Mouse (Mus musculus) hindbrain, postnatal 0 days (tissue): ENCODE results near the gene Mad1l1. TPM values are rescaled to one million over a fixed set of nuclear protein-coding genes. Genes with fewer than 3 reads are reported as not detected.

Source experiments
- ATAC-seq: fragments of 200-750 bp; cut with Nextera tagmentation; 2 replicates; pipeline ENCODE4 v1.8.0; 2017; ENCODE audit warnings: mild to moderate bottlenecking, moderate TSS enrichment, moderate library complexity
- DNase-seq: peaks from one replicate; pipeline ENCODE4 v3.0.0-alpha.2; 2015; ENCODE audit warnings: low spot score
- H3K27ac ChIP-seq: fragments of 300-500 bp; sonication (generic); 2 replicates; pipeline ENCODE4 v1.5.1; 2014; ENCODE audit warnings: mild to moderate bottlenecking
- H3K27me3 ChIP-seq: fragments of 300-500 bp; sonication (generic); 2 replicates; pipeline ENCODE4 v1.6.1; 2014; ENCODE audit warnings: low read length, mixed read lengths; ENCODE audit not compliant: insufficient read depth
- H3K36me3 ChIP-seq: fragments of 300-500 bp; sonication (generic); 2 replicates; pipeline ENCODE4 v1.6.1; 2014; ENCODE audit warnings: low read length, mixed read lengths; ENCODE audit not compliant: insufficient read depth
- H3K4me1 ChIP-seq: fragments of 300-500 bp; sonication (generic); 2 replicates; pipeline ENCODE4 v1.6.1; 2014; ENCODE audit warnings: antibody characterized with exemption, low read length, mixed read lengths; ENCODE audit not compliant: insufficient read depth
- H3K4me2 ChIP-seq: fragments of 300-500 bp; sonication (generic); 2 replicates; pipeline ENCODE4 v1.6.1; 2014; ENCODE audit warnings: low read depth, mild to moderate bottlenecking, low read length, moderate library complexity, mixed read lengths
- H3K4me3 ChIP-seq: fragments of 300-500 bp; sonication (generic); 2 replicates; pipeline ENCODE4 v1.5.1; 2014; ENCODE audit warnings: low read length
- H3K9ac ChIP-seq: fragments of 300-500 bp; sonication (generic); replicated peaks from 2 replicates; pipeline ENCODE4 v1.6.1; 2014; ENCODE audit warnings: mild to moderate bottlenecking, low read length, moderate library complexity, mixed read lengths
- H3K9me3 ChIP-seq: fragments of 300-500 bp; sonication (generic); 2 replicates; pipeline ENCODE4 v1.6.1; 2016; ENCODE audit warnings: low read length, mixed read lengths
- CTCF ChIP-seq: IDR thresholded peaks from 2 replicates; pipeline ENCODE4 v1.5.1; 2016; ENCODE audit warnings: antibody characterized with exemption, control low read depth, low read depth
- WGBS: fragments of 180-500 bp; shearing (Covaris S2); extraction: QIAGEN DNeasy Blood & Tissue Kit; methylation state at CpG from one replicate; pipeline ENCODE4 v1.1.7; 2014; 5-methylcytosine and 5-hydroxymethylcytosine counted together
- polyA plus RNA-seq: library from polyadenylated mRNA; unstranded; fragments of >200 nt; fragmentation: Nextera tagmentation; extraction: Ambion mirVana; gene quantifications from 2 replicates; pipeline ENCODE4 v1.2.1, GENCODE M21; 2015
- total RNA-seq: library from RNA; depleted of rRNA; stranded (reverse); fragments of >200 nt; gene quantifications from 2 replicates; pipeline ENCODE4 v1.2.3, GENCODE M21; 2014

Gene Mad1l1
- total and polyA plus RNA-seq, 2 experiments from 2014 or later: 29.1 to 30.9 TPM

- Histone ChIP-seq H3K4me3 (no peak overlapping the region), H3K4me2 (no peak overlapping the region), H3K9ac (no peak overlapping the region), H3K27me3 (no peaks in the 10 kb centered on the region), H3K4me1 (no peaks in the 10 kb centered on the region), H3K27ac (no peak overlapping the region), H3K36me3 (peaks cover 24% of the 10 kb centered on the region; the same call in 1 of the 2 replicates), H3K9me3 (no peaks in the 10 kb centered on the region)
- DNase-seq (no peak), ATAC-seq (no peak)
- WGBS: 96% methylated on average over 4 of the region's 4 CpGs
- no peak for TF ChIP-seq CTCF
Observed at GRCm38 (mm10) chr5:140345244-140345643, 23.9 kb upstream of the Mad1l1 start.

- WGBS: 83% methylated on average over 4 of the region's 4 CpGs
- H3K4me2 ChIP-seq: no peak overlapping the region
- no peak for ATAC-seq
Observed at GRCm38 (mm10) chr5:140342880-140343279, 21.5 kb upstream of the Mad1l1 start.

DNA sequence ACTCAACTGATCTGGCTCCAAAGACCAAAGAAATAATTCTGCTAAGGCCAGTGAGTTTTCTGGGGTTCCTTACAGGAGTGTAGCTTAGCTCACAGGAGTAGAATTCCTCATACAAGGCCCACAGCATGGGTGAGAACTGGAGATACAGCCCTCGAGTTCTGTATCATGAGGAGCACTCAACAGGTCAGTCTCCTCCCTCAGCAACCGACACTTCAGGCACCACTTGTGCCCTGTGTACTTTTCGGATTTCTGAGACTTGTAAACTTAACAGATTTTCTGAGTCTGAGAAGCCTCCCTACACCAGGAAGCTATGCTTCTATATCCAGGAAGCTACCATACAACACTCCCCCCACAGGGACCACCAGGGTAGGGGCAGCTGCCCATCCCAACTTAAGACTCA lies 18.5 kb upstream of the Mad1l1 start:
- Histone ChIP-seq H3K9me3 (no peaks in the 10 kb centered on the region), H3K4me2 (no peak overlapping the region), H3K27me3 (no peaks in the 10 kb centered on the region), H3K9ac (no peak overlapping the region), H3K27ac (no peak overlapping the region), H3K4me3 (no peak overlapping the region), H3K4me1 (no peaks in the 10 kb centered on the region), H3K36me3 (peaks cover 14% of the 10 kb centered on the region; the same call in 1 of the 2 replicates)
- no peak for TF ChIP-seq CTCF
- ATAC-seq (no peak), DNase-seq (no peak)
- 93% methylated on average over 3 of the region's 3 CpGs for WGBS

More at GRCm38 (mm10) chr5:140342880-140343279, 21.5 kb upstream of the Mad1l1 start:
- no peak overlapping the region for H3K4me3 ChIP-seq
- DNase-seq: no peak
- no peaks in the 10 kb centered on the region for H3K9me3 ChIP-seq
- H3K27me3 ChIP-seq: no peaks in the 10 kb centered on the region
- H3K27ac ChIP-seq: no peak overlapping the region
- no peaks in the 10 kb centered on the region for H3K4me1 ChIP-seq
- peak; percentile 30; the same call in 1 of the 2 replicates for TF ChIP-seq CTCF
- H3K9ac ChIP-seq: no peak overlapping the region
- peaks cover 30% of the 10 kb centered on the region; the same call in 1 of the 2 replicates for H3K36me3 ChIP-seq

DNA sequence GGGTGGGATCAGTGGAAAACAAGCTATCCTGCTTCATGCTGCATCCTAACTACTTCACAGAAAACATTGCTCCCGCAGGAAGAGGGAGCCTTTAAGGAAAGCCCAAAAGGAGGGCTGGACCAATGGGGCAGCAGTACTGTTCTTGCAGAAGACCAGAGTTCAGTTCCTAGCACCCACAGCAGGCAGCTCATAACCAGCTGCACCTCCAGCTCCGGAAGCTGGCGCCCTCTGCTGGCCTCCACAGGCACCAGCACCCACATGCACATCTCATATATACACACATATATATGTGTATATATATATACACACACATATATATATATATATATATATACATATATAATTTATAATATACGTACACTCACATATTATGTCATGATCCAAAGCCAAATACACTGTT lies 17.4 kb upstream of the Mad1l1 start:
- Histone ChIP-seq H3K27ac (no peak overlapping the region), H3K27me3 (no peaks in the 10 kb centered on the region), H3K4me3 (no peak overlapping the region), H3K9me3 (no peaks in the 10 kb centered on the region), H3K4me2 (no peak overlapping the region), H3K9ac (no peak overlapping the region), H3K4me1 (no peaks in the 10 kb centered on the region), H3K36me3 (peaks cover 8% of the 10 kb centered on the region; the same call in 1 of the 2 replicates)
- DNase-seq (no peak), ATAC-seq (no peak)
- TF ChIP-seq CTCF: peak; percentile 30
- WGBS: 95% methylated on average over 4 of the region's 4 CpGs

DNA sequence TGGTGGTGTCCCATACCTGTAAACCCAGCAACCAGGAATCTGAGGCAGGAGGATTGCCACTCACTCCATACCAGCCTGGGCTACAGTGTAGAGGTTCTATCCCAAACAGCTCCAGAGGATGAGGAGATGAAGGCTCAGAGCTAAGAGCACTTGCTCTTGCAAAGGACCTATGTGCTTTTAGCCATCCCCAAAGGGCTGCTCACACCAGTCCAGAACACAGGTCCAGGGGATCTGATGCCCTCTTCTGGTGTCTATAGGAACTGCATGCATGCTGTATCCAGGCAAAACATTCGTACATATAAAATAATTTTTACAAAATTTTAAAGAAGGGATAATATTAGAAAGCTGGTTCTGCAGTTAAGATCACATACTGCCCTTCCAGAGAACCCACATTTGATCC lies 15.3 kb upstream of the Mad1l1 start:
- peak; percentile 51 for DNase-seq
- ATAC-seq: no peak

DNA sequence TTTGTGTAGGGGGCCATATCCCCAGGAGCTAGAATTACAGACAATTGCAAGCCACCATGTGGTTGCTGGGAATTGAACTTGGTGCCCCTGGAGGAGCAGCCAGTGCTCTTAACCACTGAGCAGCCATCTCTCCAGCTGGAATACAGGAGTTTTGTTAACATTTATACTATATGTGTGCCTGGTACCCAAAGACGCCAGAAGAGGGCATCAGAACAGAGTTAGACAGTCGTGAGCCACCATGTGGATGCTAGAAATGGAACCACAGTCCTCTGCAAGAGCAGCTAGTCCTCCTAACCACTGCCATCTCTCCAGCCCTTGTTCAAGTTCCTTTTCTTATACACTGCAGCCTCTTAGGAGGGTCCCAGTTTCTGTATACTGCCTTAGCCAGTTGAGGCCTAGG lies 12.3 kb upstream of the Mad1l1 start:
- no peak overlapping the region for H3K4me3 ChIP-seq
- no peak overlapping the region for H3K4me2 ChIP-seq
- 38% methylated on average over 2 of the region's 2 CpGs for WGBS
- no peak overlapping the region for H3K27ac ChIP-seq
- H3K27me3 ChIP-seq: no peaks in the 10 kb centered on the region
- peaks cover 10% of the 10 kb centered on the region for H3K4me1 ChIP-seq
- DNase-seq (peak; percentile 45), ATAC-seq (no peak)
- no peaks in the 10 kb centered on the region for H3K36me3 ChIP-seq
- H3K9me3 ChIP-seq: no peaks in the 10 kb centered on the region
- no peak overlapping the region for H3K9ac ChIP-seq
- TF ChIP-seq CTCF: peak; percentile 53

More for the DNA sequence above, 15.3 kb upstream of the Mad1l1 start:
- 67% methylated on average over 1 of the region's 1 CpGs for WGBS
- Histone ChIP-seq H3K4me2 (no peak overlapping the region), H3K27ac (no peak overlapping the region), H3K9me3 (no peaks in the 10 kb centered on the region), H3K36me3 (peaks cover 6% of the 10 kb centered on the region; the same call in 1 of the 2 replicates), H3K9ac (no peak overlapping the region), H3K4me1 (no peaks in the 10 kb centered on the region), H3K4me3 (no peak overlapping the region), H3K27me3 (no peaks in the 10 kb centered on the region)
- peak; percentile 85 for TF ChIP-seq CTCF

DNA sequence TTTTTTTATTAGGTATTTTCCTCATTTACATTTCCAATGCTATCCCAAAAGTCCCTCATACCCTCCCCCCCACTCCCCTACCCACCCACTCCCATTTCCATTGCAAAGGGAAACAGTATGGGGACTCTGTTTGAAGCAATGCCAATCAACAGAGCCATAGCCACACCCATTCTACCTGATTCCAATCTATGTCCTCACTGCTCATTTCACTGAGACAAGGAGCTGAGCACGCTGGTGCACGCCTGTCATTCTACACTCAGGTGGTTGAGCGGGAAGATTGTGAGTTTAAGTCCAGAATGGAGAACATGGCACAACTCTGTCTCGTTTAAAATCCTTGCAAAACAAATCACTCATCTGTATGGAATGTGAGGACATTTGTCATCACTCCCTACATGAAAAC lies 11.2 kb upstream of the Mad1l1 start:
- Histone ChIP-seq H3K4me2 (no peak overlapping the region), H3K9me3 (no peaks in the 10 kb centered on the region), H3K27ac (no peak overlapping the region), H3K4me1 (peaks cover 10% of the 10 kb centered on the region), H3K27me3 (no peaks in the 10 kb centered on the region), H3K36me3 (peaks cover 8% of the 10 kb centered on the region; the same call in 1 of the 2 replicates), H3K4me3 (no peak overlapping the region), H3K9ac (no peak overlapping the region)
- ATAC-seq (no peak), DNase-seq (no peak)
- no peak for TF ChIP-seq CTCF
- 64% methylated on average over 4 of the region's 4 CpGs for WGBS
